Mouse (Mus musculus) E14TG2a.4 (cell line): ENCODE data around the gene Lrrc20.

Experiments used
- CTCF ChIP-seq: conservative IDR thresholded peaks from 2 replicates; pipeline ENCODE4 v1.5.1; 2014; ENCODE audit warnings: low read length
- NANOG ChIP-seq: IDR thresholded peaks from 2 replicates; pipeline ENCODE4 v1.6.1; 2014; ENCODE audit warnings: borderline replicate concordance, low read length, mixed read lengths
- POU5F1 ChIP-seq: IDR thresholded peaks from 2 replicates; pipeline ENCODE4 v1.6.1; 2014; ENCODE audit warnings: low read length, borderline replicate concordance

DNA sequence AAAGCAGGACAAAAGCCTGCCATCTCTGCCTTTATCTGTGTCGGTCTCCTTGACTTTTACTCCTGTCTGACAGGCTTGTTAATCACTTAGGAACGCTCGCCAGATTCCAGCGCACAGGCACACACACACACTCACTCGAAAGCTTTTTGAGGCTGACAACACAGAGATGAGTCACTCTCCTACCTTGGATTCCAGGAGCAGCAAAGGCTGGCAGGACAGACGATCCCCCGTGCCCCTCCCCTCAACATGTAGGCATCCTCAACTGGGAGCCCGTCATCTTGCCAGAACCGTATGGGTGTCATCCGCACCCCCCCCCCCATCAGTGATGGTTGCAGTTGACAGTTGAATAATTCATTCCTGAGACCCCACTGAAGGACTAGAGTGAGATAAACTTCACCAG, 94.6 kb downstream of the Lrrc20 start:
- TF ChIP-seq CTCF: no peak
- no peak for TF ChIP-seq NANOG
- TF ChIP-seq POU5F1: no peak
